ENCODE assay signal across 11 mouse cellular contexts in the genomic region with DNA sequence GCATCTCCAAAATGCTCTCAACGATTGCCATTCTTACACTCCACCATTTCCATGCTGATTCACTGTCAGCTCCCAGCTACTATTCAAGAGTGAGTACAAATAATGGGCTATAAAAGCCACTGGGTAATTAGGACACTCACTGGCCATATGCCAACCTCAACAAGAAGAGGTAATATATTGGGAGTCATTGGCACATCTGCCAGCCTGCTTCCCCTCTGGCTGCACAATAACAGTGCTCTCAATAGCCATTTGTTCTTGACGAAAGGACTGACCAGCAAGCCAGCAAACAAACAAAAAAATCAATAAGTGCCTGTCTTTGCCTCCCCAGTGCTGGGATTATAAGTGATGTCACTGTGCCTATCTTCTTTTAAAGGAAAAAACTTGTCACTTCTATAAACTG.
A peak's percentile ranks its signal among the peaks of the same experiment; 100 is the strongest.
DNase-seq lines count a peak whose midpoint lies in the region; ATAC-seq and TF ChIP-seq lines count a peak whose summit lies in the region.
"Had no signal": no experiment of that assay in that cellular context is flagged by ENCODE, and none has a peak within 500 bp of the region (broad histone marks: within the 10 kb centered on the region; RNA-seq: fewer than 3 reads in every experiment).

No protein-coding gene starts in this region.

- no peak overlapping the region for H3K4me3 ChIP-seq in lung, postnatal 0 days (ENCODE audit: low read depth, low read length)
- H3K4me3 ChIP-seq in neural tube, embryonic 14.5 days (ENCODE audit: low read depth, low read length), result no peak overlapping the region

- no peak overlapping the region for H3K9ac ChIP-seq in lung, postnatal 0 days (replicated peaks; ENCODE audit: low read depth)
- H3K9ac ChIP-seq in neural tube, embryonic 14.5 days (replicated peaks; ENCODE audit: low read depth, low read length), result no peak overlapping the region
- H3K9ac ChIP-seq: liver, embryonic 14.5 days had no signal

- no peak overlapping the region for H3K4me2 ChIP-seq in lung, postnatal 0 days (replicated peaks; ENCODE audit: low read depth, low read length)
- H3K4me2 ChIP-seq in neural tube, embryonic 14.5 days (ENCODE audit: low read depth, low read length), result no peak overlapping the region

- no peaks in the 10 kb centered on the region for H3K9me3 ChIP-seq in lung, postnatal 0 days (ENCODE audit: low read length)
- no peaks in the 10 kb centered on the region for H3K9me3 ChIP-seq in neural tube, embryonic 14.5 days (ENCODE audit: control insufficient read depth, low read length)

- no peak for TF ChIP-seq CTCF in lung, postnatal 0 days (IDR thresholded peaks at IDR 0.05)

- no peaks in the 10 kb centered on the region for H3K4me1 ChIP-seq in lung, postnatal 0 days (ENCODE audit: insufficient read depth, low read depth, low read length)
- H3K4me1 ChIP-seq in neural tube, embryonic 14.5 days (ENCODE audit: control insufficient read depth, insufficient read depth, low read length), result peaks cover 6% of the 10 kb centered on the region

- WGBS in lung, postnatal 0 days, result 55% methylated on average over 2 of the region's 2 CpGs
- 11% methylated on average over 2 of the region's 2 CpGs for WGBS in neural tube, embryonic 14.5 days

- TF ChIP-seq EP300 in lung, postnatal 0 days (IDR thresholded peaks at IDR 0.05), result no peak

- no peaks in the 10 kb centered on the region for H3K27me3 ChIP-seq in lung, postnatal 0 days (replicated peaks; ENCODE audit: insufficient read depth, low read length)
- no peaks in the 10 kb centered on the region for H3K27me3 ChIP-seq in neural tube, embryonic 14.5 days (ENCODE audit: control insufficient read depth, insufficient read depth, low read length)

- H3K36me3 ChIP-seq in lung, postnatal 0 days (ENCODE audit: insufficient read depth, low read length), result no peaks in the 10 kb centered on the region
- H3K36me3 ChIP-seq in neural tube, embryonic 14.5 days (ENCODE audit: control insufficient read depth, insufficient read depth, low read length), result no peaks in the 10 kb centered on the region

- DNase-seq in embryo, embryonic 10.5 days (ENCODE audit: low spot score), result peak; percentile 38
- DNase-seq in embryo, embryonic 9.5 days (ENCODE audit: extremely low spot score), result no peak
- DNase-seq in lung, postnatal 36 days, result peak; percentile 2
- no peak for DNase-seq in lung, postnatal 0 days (ENCODE audit: low spot score)
- DNase-seq in gonadal fat pad, adult 2 months (ENCODE audit: low read depth), result peak; percentile 78
- no peak for DNase-seq in urinary bladder, adult 18-20 months (ENCODE audit: low spot score in 2 of 2)
- no peak for DNase-seq in gastrocnemius, postnatal 4 days (ENCODE audit: low spot score in 2 of 2)
- DNase-seq: B cell, adult 2 months; kidney, adult 18-20 months had no signal

- no peak overlapping the region for H3K27ac ChIP-seq in lung, postnatal 0 days (ENCODE audit: low read length)
- H3K27ac ChIP-seq in neural tube, embryonic 14.5 days (ENCODE audit: low read depth, low read length), result no peak overlapping the region
- H3K27ac ChIP-seq: liver, embryonic 14.5 days had no signal

- ATAC-seq in lung, postnatal 0 days, result no peak
- ATAC-seq in neural tube, embryonic 14.5 days (ENCODE audit: low read depth), result peak; percentile 81; the same call in 1 of the 2 replicates

Comparison
In these comparisons a context has a peak if more than half of its experiments do, and no peak if none do; other contexts are left out.
1. DNase-seq: peak in embryo, embryonic 10.5 days (single experiment), lung, postnatal 36 days (single experiment) and gonadal fat pad, adult 2 months (single experiment); none in embryo, embryonic 9.5 days (single experiment), lung, postnatal 0 days (single experiment), urinary bladder, adult 18-20 months (0 of 2) and gastrocnemius, postnatal 4 days (0 of 2).